Mouse (Mus musculus) testis, postnatal 14 days (tissue): ENCODE results near the gene D130052B06Rik.

ENCODE experiments used
- DNase-seq: peaks from one replicate; pipeline ENCODE4 v3.0.0; 2021; ENCODE audit warnings: low spot score

The D130052B06Rik gene

DNA sequence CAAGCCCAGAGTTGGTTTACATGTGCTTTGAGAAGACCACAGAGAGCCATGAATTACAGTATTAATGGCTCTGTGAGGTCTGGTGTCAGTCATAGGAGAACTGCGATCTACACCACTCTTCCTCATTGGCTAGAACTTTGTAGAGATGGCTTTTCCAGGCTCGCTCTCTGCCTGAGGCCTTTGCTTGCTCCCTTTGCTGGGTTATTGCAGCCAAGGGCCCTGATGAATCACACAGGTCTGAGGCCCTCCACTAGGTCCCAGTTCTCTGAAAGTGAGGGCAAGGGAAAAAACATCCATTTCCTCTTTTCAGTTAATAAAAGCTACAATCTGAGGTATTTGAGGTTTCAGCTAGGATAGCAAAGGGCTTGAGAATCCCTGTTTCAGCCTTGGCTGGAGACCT lies 64.5 kb downstream of the D130052B06Rik start:
- no peak for DNase-seq

DNA sequence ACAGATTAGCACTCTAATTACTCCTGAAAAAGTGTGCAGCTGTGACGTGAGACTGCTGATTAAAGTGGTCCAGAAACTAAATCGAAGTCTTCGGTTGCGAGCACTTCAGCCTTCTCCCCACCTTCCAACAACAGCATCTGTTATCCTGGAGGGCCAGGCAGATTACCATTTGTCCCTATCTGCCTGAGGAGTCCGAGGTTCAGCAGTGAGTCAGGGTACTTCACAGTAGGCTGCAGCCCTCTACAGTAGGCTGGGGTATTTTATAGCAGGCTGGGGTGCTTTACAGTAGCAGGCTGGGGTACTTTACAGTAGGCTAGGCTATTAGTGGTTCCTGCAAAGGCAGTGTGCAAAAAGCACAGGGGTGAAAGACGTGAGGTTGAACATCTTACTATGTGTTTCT lies 69.3 kb downstream of the D130052B06Rik start:
- no peak for DNase-seq

DNA sequence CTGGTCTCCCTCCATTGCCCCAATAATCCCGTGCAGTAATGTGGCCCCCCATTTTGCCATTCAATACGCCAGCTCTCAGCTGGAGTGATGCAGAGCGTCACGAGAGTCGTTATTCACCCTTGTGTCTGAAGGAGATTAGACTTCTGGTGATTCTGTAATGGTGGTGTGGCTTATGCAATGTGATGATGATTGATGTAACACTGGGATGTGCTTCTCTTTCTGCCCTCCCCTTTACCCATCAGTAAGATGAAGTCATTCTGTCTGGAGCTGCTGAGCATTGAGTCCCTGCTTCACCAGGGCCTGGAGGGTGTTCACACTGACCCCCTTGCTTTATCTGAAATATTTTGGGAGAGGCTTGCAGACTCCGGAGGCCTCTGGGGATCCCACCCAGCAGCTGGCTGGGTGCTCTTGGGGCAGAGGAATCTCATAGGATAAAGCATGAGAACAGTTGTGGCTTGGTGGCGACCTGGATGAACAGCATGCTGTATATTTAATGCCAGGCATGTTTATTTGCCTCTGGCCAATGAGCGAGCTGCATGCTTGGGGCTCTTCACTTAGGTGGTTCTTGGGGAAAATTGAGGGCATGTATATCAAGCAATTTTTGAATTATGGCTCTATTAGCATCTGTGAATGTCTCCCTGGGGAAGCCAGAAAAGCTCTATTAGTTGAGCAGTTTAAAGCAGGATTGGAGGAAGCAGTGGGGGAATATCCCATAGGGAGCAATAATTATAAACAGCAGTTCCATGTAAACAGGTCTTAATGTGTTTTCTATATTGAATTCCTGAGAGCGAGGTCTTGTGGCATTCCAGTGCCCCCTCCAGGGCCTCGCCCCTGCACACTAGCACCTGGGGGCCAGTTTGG lies 71.2 kb downstream of the D130052B06Rik start:
- no peak for DNase-seq
